Mouse (Mus musculus) CH12.LX (cell line): ENCODE data around the gene Rnasek. TPM values are rescaled to one million over a fixed set of nuclear protein-coding genes. Genes with fewer than 3 reads are reported as not detected.

Experiments
- DNase-seq: peaks from one replicate; pipeline ENCODE4 v3.0.0-alpha.2; 2013; ENCODE audit errors: extremely low read depth
- H3K27ac ChIP-seq: 2 replicates; pipeline ENCODE4 v1.5.1; 2012; ENCODE audit warnings: low read depth, mild to moderate bottlenecking, control low read depth, moderate library complexity; ENCODE audit not compliant: insufficient read depth
- H3K27me3 ChIP-seq: replicated peaks from 2 replicates; pipeline ENCODE3; 2012; ENCODE audit warnings: inconsistent platforms
- H3K36me3 ChIP-seq, 2 experiments: replicated peaks in 1 of 2; 2 replicates each; pipeline versions ENCODE3 to v1.6.1; 2012; ENCODE audit warnings: inconsistent platforms in 1 of 2, low read length in 1 of 2, mild to moderate bottlenecking in 1 of 2, mixed read lengths in 1 of 2, moderate library complexity in 1 of 2; ENCODE audit not compliant: control insufficient read depth in 1 of 2, insufficient read depth in 1 of 2
- H3K4me1 ChIP-seq, 2 experiments: 2 replicates each; pipeline ENCODE4 v1.6.1; 2012; ENCODE audit warnings: inconsistent platforms in 1 of 2, moderate library complexity in 1 of 2; ENCODE audit not compliant: insufficient read depth in 2 of 2, control insufficient read depth in 1 of 2
- H3K4me2 ChIP-seq: 2 replicates; pipeline ENCODE4 v1.6.1; 2012; ENCODE audit warnings: low read depth, mild to moderate bottlenecking, control low read depth; ENCODE audit not compliant: poor library complexity, insufficient read depth, severe bottlenecking
- H3K4me3 ChIP-seq, 3 experiments: fragments of 150-350 bp in 1 of 3; sonication (generic) in 1 of 3; replicated peaks in 1 of 3; 2 replicates each; pipeline versions ENCODE3 to v1.5.1; 2011 to 2012; ENCODE audit warnings: low read depth in 2 of 3, low read length in 2 of 3, mild to moderate bottlenecking in 2 of 3, moderate library complexity in 2 of 3, control low read depth in 1 of 3, improper control_type of control experiment in 1 of 3, inconsistent platforms in 1 of 3, mixed read lengths in 1 of 3; ENCODE audit not compliant: poor library complexity in 1 of 3
- H3K79me2 ChIP-seq: replicated peaks from 2 replicates; pipeline ENCODE4 v1.6.1; 2012; ENCODE audit warnings: mild to moderate bottlenecking, moderate library complexity; ENCODE audit not compliant: control insufficient read depth, poor library complexity, insufficient read depth, severe bottlenecking; ENCODE audit errors: extremely low read depth
- H3K9ac ChIP-seq: 2 replicates; pipeline ENCODE4 v1.6.1; 2012; ENCODE audit warnings: low read depth, mild to moderate bottlenecking, control low read depth, moderate library complexity; ENCODE audit not compliant: insufficient read depth
- H3K9me3 ChIP-seq: replicated peaks from 2 replicates; pipeline ENCODE3; 2012; ENCODE audit warnings: low read length, inconsistent platforms, mixed read lengths
- BHLHE40 ChIP-seq: IDR thresholded peaks from 2 replicates; pipeline ENCODE4 v1.6.1; 2011; ENCODE audit warnings: mild to moderate bottlenecking, low read depth, low read length, improper control_type of control experiment
- E2F4 ChIP-seq: IDR thresholded peaks from 2 replicates; pipeline ENCODE4 v1.6.1; 2011; ENCODE audit warnings: low read depth, low read length, improper control_type of control experiment; ENCODE audit not compliant: insufficient replicate concordance
- GABPA ChIP-seq: IDR thresholded peaks from 2 replicates; pipeline ENCODE4 v1.6.1; 2012; ENCODE audit warnings: low read depth, low read length, improper control_type of control experiment, inconsistent platforms; ENCODE audit not compliant: insufficient replicate concordance
- IRF4 ChIP-seq: IDR thresholded peaks from 2 replicates; pipeline ENCODE4 v1.6.1; 2014; ENCODE audit warnings: low read depth, mild to moderate bottlenecking, inconsistent platforms, low read length, improper control_type of control experiment
- JUN ChIP-seq: IDR thresholded peaks from 2 replicates; pipeline ENCODE4 v1.6.1; 2011; ENCODE audit warnings: low read depth, mild to moderate bottlenecking, low read length, improper control_type of control experiment, moderate library complexity; ENCODE audit not compliant: insufficient read depth
- JUND ChIP-seq: conservative IDR thresholded peaks from 2 replicates; pipeline ENCODE4 v1.6.1; 2011; ENCODE audit warnings: low read depth, low read length, improper control_type of control experiment
- KAT2A ChIP-seq: IDR thresholded peaks from 2 replicates; pipeline ENCODE4 v1.6.1; 2012; ENCODE audit warnings: low read length, improper control_type of control experiment, inconsistent platforms; ENCODE audit not compliant: insufficient replicate concordance
- MAFK ChIP-seq: IDR thresholded peaks from 2 replicates; pipeline ENCODE4 v1.6.1; 2011; ENCODE audit warnings: low read length, improper control_type of control experiment; ENCODE audit not compliant: insufficient replicate concordance
- MAX ChIP-seq: IDR thresholded peaks from 2 replicates; pipeline ENCODE4 v1.6.1; 2011; ENCODE audit warnings: low read length, improper control_type of control experiment
- MEF2A ChIP-seq: IDR thresholded peaks from 2 replicates; pipeline ENCODE4 v1.6.1; 2014; ENCODE audit warnings: low read depth, mild to moderate bottlenecking, inconsistent platforms, low read length, improper control_type of control experiment, borderline replicate concordance
- MXI1 ChIP-seq: IDR thresholded peaks from 2 replicates; pipeline ENCODE4 v1.6.1; 2011; ENCODE audit warnings: mild to moderate bottlenecking, low read depth, low read length, improper control_type of control experiment
- MYC ChIP-seq: IDR thresholded peaks from 2 replicates; pipeline ENCODE4 v1.6.1; 2011; ENCODE audit warnings: low read depth, mild to moderate bottlenecking, improper control_type of control experiment, low read length
- NELFE ChIP-seq: IDR thresholded peaks from 2 replicates; pipeline ENCODE4 v1.6.1; 2011; ENCODE audit warnings: low read depth, low read length, improper control_type of control experiment
- NRF1 ChIP-seq: IDR thresholded peaks from 2 replicates; pipeline ENCODE4 v1.6.1; 2014; ENCODE audit warnings: low read depth, mild to moderate bottlenecking, inconsistent platforms, low read length, improper control_type of control experiment, moderate library complexity
- PAX5 ChIP-seq: IDR thresholded peaks from 2 replicates; pipeline ENCODE4 v1.6.1; 2012; ENCODE audit warnings: low read length, inconsistent platforms, mixed read lengths
- POLR2AphosphoS2 ChIP-seq: IDR thresholded peaks from 2 replicates; pipeline ENCODE4 v1.6.1; 2011; ENCODE audit warnings: low read depth, low read length, improper control_type of control experiment
- RCOR1 ChIP-seq: conservative IDR thresholded peaks from 2 replicates; pipeline ENCODE4 v1.6.1; 2012; ENCODE audit warnings: low read depth, mild to moderate bottlenecking, inconsistent platforms, low read length, improper control_type of control experiment
- SIN3A ChIP-seq: IDR thresholded peaks from 2 replicates; pipeline ENCODE4 v1.6.1; 2012; ENCODE audit warnings: low read length, improper control_type of control experiment, inconsistent platforms
- SMC3 ChIP-seq: IDR thresholded peaks from 2 replicates; pipeline ENCODE4 v1.6.1; 2011; ENCODE audit warnings: low read depth, low read length, improper control_type of control experiment
- TCF12 ChIP-seq: IDR thresholded peaks from 2 replicates; pipeline ENCODE4 v1.6.1; 2014; ENCODE audit warnings: low read depth, mild to moderate bottlenecking, inconsistent platforms, low read length, improper control_type of control experiment
- UBTF ChIP-seq: IDR thresholded peaks from 2 replicates; pipeline ENCODE4 v1.6.1; 2012; ENCODE audit warnings: low read depth, mild to moderate bottlenecking, inconsistent platforms, low read length, improper control_type of control experiment, moderate library complexity
- USF1 ChIP-seq: IDR thresholded peaks from 2 replicates; pipeline ENCODE4 v1.6.1; 2014; ENCODE audit warnings: low read depth, mild to moderate bottlenecking, inconsistent platforms, low read length, improper control_type of control experiment
- USF2 ChIP-seq: conservative IDR thresholded peaks from 2 replicates; pipeline ENCODE4 v1.6.1; 2011; ENCODE audit warnings: low read depth, low read length, improper control_type of control experiment
- ZC3H11A ChIP-seq: IDR thresholded peaks from 2 replicates; pipeline ENCODE4 v1.6.1; 2012; ENCODE audit warnings: low read depth, mild to moderate bottlenecking, inconsistent platforms, low read length, improper control_type of control experiment
- ZKSCAN1 ChIP-seq: IDR thresholded peaks from 2 replicates; pipeline ENCODE4 v1.6.1; 2012; ENCODE audit warnings: low read depth, inconsistent platforms, low read length, improper control_type of control experiment, borderline replicate concordance
- dilution Hi-C: fragments of 300-500 bp; cut with MboI; formaldehyde crosslinking; loops from 2 replicates; pipeline ENCODE4 v1.14.3; 2020; ENCODE audit warnings: low sequenced_read_pairs; ENCODE audit not compliant: extremely low pct_unique_long_range_greater_than_20kb, extremely low pct_ligation_motif_present
- in situ Hi-C: fragments of 300-500 bp; cut with MboI; formaldehyde crosslinking; loops from 3 replicates; pipeline ENCODE4 v1.14.3; 2019; ENCODE audit warnings: low sequenced_read_pairs, low pct_ligation_motif_present, low pct_unique_long_range_greater_than_20kb, mixed read lengths
- polyA plus RNA-seq: library from polyadenylated mRNA; unstranded; fragments of >175 nt; gene quantifications from 2 replicates; pipeline ENCODE4 v1.2.1, GENCODE M21; 2012; ENCODE audit warnings: low read depth; ENCODE audit not compliant: insufficient read length
- total RNA-seq, 2 experiments: library from RNA; depleted of rRNA; stranded (reverse); fragments of 300-350 nt in 1 of 2; fragments of >200 nt in 1 of 2; gene quantifications; 2 replicates each; pipeline ENCODE4 v1.2.3; 2012 to 2014

Gene Rnasek
- total and polyA plus RNA-seq, 3 experiments = 9.1 to 91.3 (median 25.6) TPM

DNA sequence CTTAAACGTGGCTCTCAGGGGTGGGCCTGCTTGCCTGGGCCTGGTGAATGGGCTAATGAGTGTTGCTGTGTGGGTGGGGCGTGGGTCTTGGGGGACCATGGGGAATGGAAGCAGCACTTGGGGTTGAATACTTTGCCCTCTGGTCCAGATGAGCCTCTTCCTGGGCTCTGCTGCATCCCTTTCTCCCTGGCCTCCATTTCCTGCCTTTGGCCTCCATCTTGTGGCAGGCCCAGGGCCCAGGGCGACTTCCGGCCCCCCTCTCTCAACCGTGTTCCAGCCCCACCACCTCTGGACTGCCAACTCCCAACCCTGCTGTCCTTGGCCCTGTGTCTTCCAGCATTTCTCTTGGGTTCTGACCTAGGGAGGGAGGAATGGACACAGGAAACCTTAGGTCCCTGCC is 5.6 kb downstream of the Rnasek start:
- H3K36me3 ChIP-seq = peaks cover 10 to 27% of the 10 kb centered on the region in 2 experiments
- TF ChIP-seq TCF12 (no peak), MAFK (no peak), ZC3H11A (no peak), NELFE (no peak), UBTF (no peak), POLR2AphosphoS2 (no peak), BHLHE40 (no peak), JUN (no peak), MYC (no peak), GABPA (no peak), NRF1 (no peak), RCOR1 (no peak), ZKSCAN1 (no peak), SMC3 (no peak), MEF2A (no peak), MAX (no peak), IRF4 (no peak), MXI1 (no peak), JUND (no peak)
- TF ChIP-seq, all 38 proteins: peak for 0
- Histone ChIP-seq H3K27me3 (peaks cover 2% of the 10 kb centered on the region), H3K4me1 (peaks cover 4 to 41% of the 10 kb centered on the region in 2 experiments), H3K9ac (no peak overlapping the region), H3K4me3 (no peak overlapping the region), H3K79me2 (peaks cover 6% of the 10 kb centered on the region), H3K4me2 (no peak overlapping the region), H3K9me3 (no peaks in the 10 kb centered on the region), H3K27ac (no peak overlapping the region)
- DNase-seq = no peak
- in situ Hi-C loops (loop anchor here (25.0 kb wide), 2 partner anchors 378 to 528 kb away; partner anchors contain the start of genes 4930544D05Rik, Chrne and Zfp3), dilution Hi-C loops (no loop called here)

DNA sequence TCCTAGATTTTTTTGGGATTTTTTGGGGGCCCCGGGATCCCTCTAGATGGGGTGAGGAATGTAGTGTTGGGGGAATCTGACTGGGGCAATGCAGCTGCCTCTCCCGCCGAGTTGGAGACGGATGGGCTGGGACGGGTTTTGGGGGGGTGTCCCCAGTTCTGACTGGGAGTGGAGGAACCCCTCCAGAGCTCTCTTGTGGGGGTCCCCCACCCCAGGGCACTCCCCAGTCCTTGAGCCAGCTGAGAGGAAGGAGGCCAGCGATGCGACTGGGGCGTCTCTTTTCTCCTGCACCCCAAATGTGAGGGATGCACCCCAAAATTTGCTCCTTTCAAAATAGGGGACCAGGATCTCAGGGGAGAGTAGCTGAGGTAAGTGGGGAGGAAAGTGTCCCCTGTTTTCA is 6.6 kb downstream of the Rnasek start:
- Histone ChIP-seq H3K4me1 (peaks cover 4 to 47% of the 10 kb centered on the region in 2 experiments), H3K4me2 (no peak overlapping the region)

More for the DNA sequence above, 6.6 kb downstream of the Rnasek start:
- no peak for DNase-seq
- dilution Hi-C loops = no loop called here
- in situ Hi-C loops = loop anchor here (25.0 kb wide), 2 partner anchors 379 to 529 kb away; partner anchors contain the start of genes 4930544D05Rik, Chrne and Zfp3
- no peak overlapping the region for H3K9ac ChIP-seq
- peaks cover 10 to 27% of the 10 kb centered on the region in 2 experiments for H3K36me3 ChIP-seq
- TF ChIP-seq USF2 = no peak
- TF ChIP-seq MXI1 = no peak
- no peak for TF ChIP-seq USF1
- no peak for TF ChIP-seq NRF1
- no peak for TF ChIP-seq SIN3A
- TF ChIP-seq PAX5 = no peak
- no peak for TF ChIP-seq KAT2A
- TF ChIP-seq MAX = no peak
- TF ChIP-seq POLR2AphosphoS2 = no peak
- TF ChIP-seq ZKSCAN1 = no peak
- TF ChIP-seq JUN = no peak
- no peak for TF ChIP-seq E2F4
- TF ChIP-seq MYC = no peak
- TF ChIP-seq, all 38 proteins: peak for 0
- Histone ChIP-seq H3K27me3 (peaks cover 2% of the 10 kb centered on the region), H3K27ac (no peak overlapping the region), H3K9me3 (no peaks in the 10 kb centered on the region), H3K4me3 (no peak overlapping the region), H3K79me2 (no peaks in the 10 kb centered on the region)
